Mouse (Mus musculus): Measurements from ENCODE around the gene Slfn3. TPM values are rescaled to one million over a fixed set of nuclear protein-coding genes. Genes with fewer than 3 reads are reported as not detected.
"Not testable (repeated sequence)": the region's sequence is repeated elsewhere in the genome, so short reads cannot be mapped to it uniquely, and the experiment has no call there.

Gene Slfn3
- polyA plus RNA-seq, 1 experiment from 2014 or later: 0.16 TPM

GRCm38 (mm10) chr11:83227926-83228723, 37.0 kb downstream of the Slfn3 start:
- no peak overlapping the region for H3K4me2 ChIP-seq (replicated peaks)
- H3K9ac ChIP-seq: no peak overlapping the region
- H3K4me3 ChIP-seq: no peak overlapping the region
- H3K4me1 ChIP-seq: no peaks in the 10 kb centered on the region
- ATAC-seq (ENCODE audit: low FRiP score, low read depth): no peak
- no peaks in the 10 kb centered on the region for H3K36me3 ChIP-seq
- no peaks in the 10 kb centered on the region for H3K27me3 ChIP-seq (replicated peaks)
- WGBS: 88% methylated on average over 7 of the region's 7 CpGs
- no peaks in the 10 kb centered on the region for H3K9me3 ChIP-seq
- H3K27ac ChIP-seq: no peak overlapping the region

- 72% methylated on average over 3 of the region's 3 CpGs for WGBS
Measured at GRCm38 (mm10) chr11:83230966-83231365, 39.8 kb downstream of the Slfn3 start.

GRCm38 (mm10) chr11:83233621-83234020, 42.5 kb downstream of the Slfn3 start:
- H3K4me2 ChIP-seq (replicated peaks); H3K27me3 ChIP-seq (replicated peaks); H3K4me3 ChIP-seq; ATAC-seq (ENCODE audit: low FRiP score, low read depth); H3K27ac ChIP-seq; H3K4me1 ChIP-seq; H3K9ac ChIP-seq; H3K36me3 ChIP-seq; H3K9me3 ChIP-seq: not testable (repeated sequence)
- WGBS: 59% methylated on average over 5 of the region's 5 CpGs

More at GRCm38 (mm10) chr11:83230966-83231365, 39.8 kb downstream of the Slfn3 start:
- H3K9me3 ChIP-seq: no peaks in the 10 kb centered on the region
- H3K36me3 ChIP-seq: no peaks in the 10 kb centered on the region
- no peaks in the 10 kb centered on the region for H3K4me1 ChIP-seq
- H3K9ac ChIP-seq: no peak overlapping the region
- no peak overlapping the region for H3K4me3 ChIP-seq
- ATAC-seq (ENCODE audit: low FRiP score, low read depth): no peak
- H3K4me2 ChIP-seq (replicated peaks): no peak overlapping the region
- H3K27ac ChIP-seq: no peak overlapping the region
- no peaks in the 10 kb centered on the region for H3K27me3 ChIP-seq (replicated peaks)

GRCm38 (mm10) chr11:83237390-83237789, 46.3 kb downstream of the Slfn3 start:
- not testable (repeated sequence) for ATAC-seq (ENCODE audit: low FRiP score, low read depth); H3K27me3 ChIP-seq (replicated peaks); H3K4me1 ChIP-seq; H3K27ac ChIP-seq; H3K4me2 ChIP-seq (replicated peaks); H3K9ac ChIP-seq; H3K9me3 ChIP-seq; H3K4me3 ChIP-seq; H3K36me3 ChIP-seq
- WGBS: 82% methylated on average over 9 of the region's 9 CpGs

- Histone ChIP-seq H3K9me3 (no peaks in the 10 kb centered on the region), H3K27me3 (replicated peaks) (no peaks in the 10 kb centered on the region), H3K9ac (no peak overlapping the region), H3K36me3 (no peaks in the 10 kb centered on the region), H3K4me2 (replicated peaks) (no peak overlapping the region), H3K4me3 (no peak overlapping the region), H3K4me1 (no peaks in the 10 kb centered on the region), H3K27ac (no peak overlapping the region)
- ATAC-seq (ENCODE audit: low FRiP score, low read depth): no peak
- WGBS: 93% methylated on average over 2 of the region's 2 CpGs
Measured at GRCm38 (mm10) chr11:83238389-83238788, 47.3 kb downstream of the Slfn3 start.

- Histone ChIP-seq H3K4me2 (replicated peaks) (no peak overlapping the region), H3K27ac (no peak overlapping the region)
- no peak for ATAC-seq (ENCODE audit: low FRiP score, low read depth)
Measured at GRCm38 (mm10) chr11:83239811-83240210, 48.7 kb downstream of the Slfn3 start.

GRCm38 (mm10) chr11:83257211-83257610, 66.1 kb downstream of the Slfn3 start:
- H3K27me3 ChIP-seq (replicated peaks); H3K4me2 ChIP-seq (replicated peaks); H3K4me1 ChIP-seq; ATAC-seq (ENCODE audit: low FRiP score, low read depth); H3K27ac ChIP-seq; H3K36me3 ChIP-seq; H3K4me3 ChIP-seq; H3K9ac ChIP-seq; H3K9me3 ChIP-seq: not testable (repeated sequence)
- WGBS: 69% methylated on average over 5 of the region's 5 CpGs

More at GRCm38 (mm10) chr11:83239811-83240210, 48.7 kb downstream of the Slfn3 start:
- no peaks in the 10 kb centered on the region for H3K4me1 ChIP-seq
- 13% methylated on average over 2 of the region's 2 CpGs for WGBS
- H3K4me3 ChIP-seq: no peak overlapping the region
- no peak overlapping the region for H3K9ac ChIP-seq
- no peaks in the 10 kb centered on the region for H3K9me3 ChIP-seq
- H3K27me3 ChIP-seq (replicated peaks): no peaks in the 10 kb centered on the region
- no peaks in the 10 kb centered on the region for H3K36me3 ChIP-seq

- H3K4me2 ChIP-seq (replicated peaks): no peak overlapping the region
- H3K36me3 ChIP-seq: no peaks in the 10 kb centered on the region
- H3K27ac ChIP-seq: no peak overlapping the region
- no peak for ATAC-seq (ENCODE audit: low FRiP score, low read depth)
- no peaks in the 10 kb centered on the region for H3K27me3 ChIP-seq (replicated peaks)
- WGBS: 91% methylated on average over 1 of the region's 1 CpGs
- no peak overlapping the region for H3K4me3 ChIP-seq
- H3K9ac ChIP-seq: no peak overlapping the region
- H3K4me1 ChIP-seq: no peaks in the 10 kb centered on the region
- H3K9me3 ChIP-seq: no peaks in the 10 kb centered on the region
Measured at GRCm38 (mm10) chr11:83262673-83263072, 71.5 kb downstream of the Slfn3 start.

GRCm38 (mm10) chr11:83263146-83263545, 72.0 kb downstream of the Slfn3 start:
- Histone ChIP-seq H3K9ac (no peak overlapping the region), H3K4me3 (no peak overlapping the region), H3K4me1 (no peaks in the 10 kb centered on the region), H3K27me3 (replicated peaks) (no peaks in the 10 kb centered on the region), H3K27ac (no peak overlapping the region), H3K36me3 (no peaks in the 10 kb centered on the region), H3K9me3 (no peaks in the 10 kb centered on the region), H3K4me2 (replicated peaks) (no peak overlapping the region)
- WGBS: 57% methylated on average over 3 of the region's 3 CpGs
- no peak for ATAC-seq (ENCODE audit: low FRiP score, low read depth)

Other genes with a start within 250 kb of the Slfn3 start
- 0.59 and 1.6 TPM in 2 replicates for gene Slfn5, start 240.0 kb upstream of the Slfn3 start, polyA plus RNA-seq (2016; fragmentation: Nextera tagmentation; extraction: Ambion mirVana)
- gene Slfn9, start 199.5 kb upstream of the Slfn3 start, polyA plus RNA-seq (2016; fragmentation: Nextera tagmentation; extraction: Ambion mirVana): 7.4 and 8.2 TPM in 2 replicates
- gene Slfn8, start 170.5 kb upstream of the Slfn3 start, polyA plus RNA-seq (2016; fragmentation: Nextera tagmentation; extraction: Ambion mirVana): 0.27 TPM in 1 of 2 replicates, not detected in the other
- 1.1 and 1.6 TPM in 2 replicates for gene Slfn2, start 126.2 kb upstream of the Slfn3 start, polyA plus RNA-seq (2016; fragmentation: Nextera tagmentation; extraction: Ambion mirVana)
- gene Slfn1, start 74.5 kb upstream of the Slfn3 start, polyA plus RNA-seq (2016; fragmentation: Nextera tagmentation; extraction: Ambion mirVana): not detected in 2 replicates
- not detected in 2 replicates for gene Slfn4, start 16.1 kb upstream of the Slfn3 start, polyA plus RNA-seq (2016; fragmentation: Nextera tagmentation; extraction: Ambion mirVana)
- gene Slfn14, start 95.4 kb downstream of the Slfn3 start, polyA plus RNA-seq (2016; fragmentation: Nextera tagmentation; extraction: Ambion mirVana): 0.72 and 0.77 TPM in 2 replicates
- gene Ap2b1, start 107.7 kb downstream of the Slfn3 start, polyA plus RNA-seq (2016; fragmentation: Nextera tagmentation; extraction: Ambion mirVana): 108 and 118 TPM in 2 replicates
- 16.3 and 16.7 TPM in 2 replicates for gene Pex12, start 111.3 kb downstream of the Slfn3 start, polyA plus RNA-seq (2016; fragmentation: Nextera tagmentation; extraction: Ambion mirVana)
- gene Rasl10b, start 217.8 kb downstream of the Slfn3 start, polyA plus RNA-seq (2016; fragmentation: Nextera tagmentation; extraction: Ambion mirVana): 24.2 and 26.5 TPM in 2 replicates
- gene Gas2l2, start 238.1 kb downstream of the Slfn3 start, polyA plus RNA-seq (2016; fragmentation: Nextera tagmentation; extraction: Ambion mirVana): 0.20 TPM in 1 of 2 replicates, not detected in the other
- 0.38 and 0.76 TPM in 2 replicates for gene 1700020L24Rik, start 246.3 kb downstream of the Slfn3 start, polyA plus RNA-seq (2016; fragmentation: Nextera tagmentation; extraction: Ambion mirVana)

All from neural tube, embryonic 12.5 days (tissue).